8 mouse cellular contexts compared by ENCODE assay signal in genomic region chr19:6341453-6342077, GRCm38 (mm10). TPM values are rescaled to one million over a fixed set of nuclear protein-coding genes. Genes with fewer than 3 reads are reported as not detected.
DNase-seq lines count a peak whose midpoint lies in the region; ATAC-seq and TF ChIP-seq lines count a peak whose summit lies in the region.

No protein-coding gene starts in this region.

- DNase-seq in heart, adult 8-10 months (ENCODE audit: low spot score) = no peak
- DNase-seq in gastrocnemius, postnatal 4 days (ENCODE audit: low spot score in 2 of 2) = no peak
- DNase-seq in layer of hippocampus, adult 18-20 months (ENCODE audit: low spot score in 2 of 2) = no peak
- no peak for DNase-seq in right cerebral cortex, postnatal 10 days (ENCODE audit: low spot score in 2 of 2)

- peaks cover 53% of the 10 kb centered on the region for H3K4me1 ChIP-seq in heart, embryonic 15.5 days (replicated peaks)
- peaks cover 12% of the 10 kb centered on the region for H3K4me1 ChIP-seq in bone marrow, adult 2 months (ENCODE audit: control insufficient read depth, insufficient read depth, low read length)
- H3K4me1 ChIP-seq in hindbrain, embryonic 12.5 days = peaks cover 26% of the 10 kb centered on the region
- peaks cover 19% of the 10 kb centered on the region for H3K4me1 ChIP-seq in midbrain, embryonic 15.5 days

- ATAC-seq in heart, embryonic 15.5 days (replicated peaks; ENCODE audit: insufficient number of reproducible peaks, insufficient read depth, low FRiP score, low read depth) = peak; percentile 27; the same call in 1 of the 2 replicates
- ATAC-seq in hindbrain, embryonic 12.5 days (ENCODE audit: low FRiP score) = 0 out of 2 replicates have a peak, but pooled peaks have one; percentile 7
- no peak for ATAC-seq in midbrain, embryonic 15.5 days (replicated peaks)

- TF ChIP-seq CTCF in bone marrow, adult 2 months (IDR thresholded peaks at IDR 0.05; ENCODE audit: control insufficient read depth, insufficient read depth, low read length) = no peak

- H3K27ac ChIP-seq in heart, embryonic 15.5 days = peak overlapping the region; percentile 79
- peak overlapping the region; percentile 93 for H3K27ac ChIP-seq in bone marrow, adult 2 months (ENCODE audit: control insufficient read depth, insufficient read depth, low read depth, low read length, poor library complexity)
- no peak overlapping the region for H3K27ac ChIP-seq in hindbrain, embryonic 12.5 days
- peak overlapping the region; percentile 1; the same call in 1 of the 2 replicates for H3K27ac ChIP-seq in midbrain, embryonic 15.5 days

- H3K9me3 ChIP-seq in heart, embryonic 15.5 days (replicated peaks) = no peaks in the 10 kb centered on the region
- no peaks in the 10 kb centered on the region for H3K9me3 ChIP-seq in hindbrain, embryonic 12.5 days (replicated peaks)
- no peaks in the 10 kb centered on the region for H3K9me3 ChIP-seq in midbrain, embryonic 15.5 days

- peak overlapping the region; percentile 86 for H3K4me3 ChIP-seq in heart, embryonic 15.5 days
- H3K4me3 ChIP-seq in bone marrow, adult 2 months (replicated peaks; ENCODE audit: control insufficient read depth, low read depth, low read length) = peak overlapping the region; percentile 88
- peak overlapping the region; percentile 55 for H3K4me3 ChIP-seq in hindbrain, embryonic 12.5 days
- H3K4me3 ChIP-seq in midbrain, embryonic 15.5 days = peak overlapping the region; percentile 47

- H3K27me3 ChIP-seq in heart, embryonic 15.5 days = no peaks in the 10 kb centered on the region
- no peaks in the 10 kb centered on the region for H3K27me3 ChIP-seq in hindbrain, embryonic 12.5 days
- H3K27me3 ChIP-seq in midbrain, embryonic 15.5 days (replicated peaks) = 0 out of 2 replicates have a peak, but pooled peaks cover 3% of the 10 kb centered on the region

- 8% methylated on average over 23 of the region's 23 CpGs for WGBS in heart, embryonic 15.5 days
- WGBS in bone marrow, adult 2 months = 2% methylated on average over 23 of the region's 23 CpGs
- WGBS in hindbrain, embryonic 12.5 days = 15% methylated on average over 23 of the region's 23 CpGs
- WGBS in midbrain, embryonic 15.5 days = 10% methylated on average over 23 of the region's 23 CpGs

- peaks cover 54% of the 10 kb centered on the region for H3K36me3 ChIP-seq in heart, embryonic 15.5 days
- peaks cover 72% of the 10 kb centered on the region for H3K36me3 ChIP-seq in hindbrain, embryonic 12.5 days
- H3K36me3 ChIP-seq in midbrain, embryonic 15.5 days (replicated peaks) = peaks cover 52% of the 10 kb centered on the region

- TF ChIP-seq POLR2A in bone marrow, adult 2 months (IDR thresholded peaks at IDR 0.05; ENCODE audit: borderline replicate concordance, control insufficient read depth, low read depth, low read length) = no peak

- H3K9ac ChIP-seq in heart, embryonic 15.5 days = peak overlapping the region; percentile 79
- H3K9ac ChIP-seq in hindbrain, embryonic 12.5 days = peak overlapping the region; percentile 67
- H3K9ac ChIP-seq in midbrain, embryonic 15.5 days = peak overlapping the region; percentile 56

- H3K4me2 ChIP-seq in heart, embryonic 15.5 days = peak overlapping the region; percentile 98
- H3K4me2 ChIP-seq in hindbrain, embryonic 12.5 days (replicated peaks) = peak overlapping the region; percentile 77
- H3K4me2 ChIP-seq in midbrain, embryonic 15.5 days = peak overlapping the region; percentile 91

RNA-seq across cellular contexts. Expression of gene Map4k2, which starts 0.6 kb away (rescaled TPM):
- polyA plus RNA-seq in heart, embryonic 15.5 days (2015; fragmentation: Nextera tagmentation; extraction: Ambion mirVana) = 12.6 and 17.9 TPM in 2 replicates
- total RNA-seq in heart, adult 8-10 months (2022) = 10 to 100 TPM; 33.4 to 44.4 (median 34.7) TPM
- 128 and 324 TPM in 2 replicates for polyA plus RNA-seq in bone marrow, adult 2 months (2011; ENCODE audit: insufficient read depth, insufficient read length, low replicate concordance, missing spikeins)
- polyA plus RNA-seq in hindbrain, embryonic 12.5 days (2016; fragmentation: Nextera tagmentation; extraction: Ambion mirVana) = 15.0 and 16.0 TPM in 2 replicates
- 20.0 and 21.7 TPM in 2 replicates for polyA plus RNA-seq in midbrain, embryonic 15.5 days (2015; fragmentation: Nextera tagmentation; extraction: Ambion mirVana)
- total RNA-seq in gastrocnemius, postnatal 4 days (2021) = 10 to 100 TPM; 18.4 to 21.4 TPM
- total RNA-seq in layer of hippocampus, adult 18-20 months (2021) = 10 to 100 TPM; 82.2 to 89.6 TPM

RNA-seq across cellular contexts. Expression of gene Men1, which starts 6.8 kb away (rescaled TPM):
- 36.1 and 50.6 TPM in 2 replicates for polyA plus RNA-seq in heart, embryonic 15.5 days (2015; fragmentation: Nextera tagmentation; extraction: Ambion mirVana)
- total RNA-seq in heart, adult 8-10 months (2022) = 10 to 100 TPM in 3 of 4 experiments, 1 to 10 TPM in 1; 10.0 to 16.0 (median 12.3) TPM
- polyA plus RNA-seq in bone marrow, adult 2 months (2011; ENCODE audit: insufficient read depth, insufficient read length, low replicate concordance, missing spikeins) = 17.7 and 33.1 TPM in 2 replicates
- 91.5 and 95.8 TPM in 2 replicates for polyA plus RNA-seq in hindbrain, embryonic 12.5 days (2016; fragmentation: Nextera tagmentation; extraction: Ambion mirVana)
- 79.8 and 85.6 TPM in 2 replicates for polyA plus RNA-seq in midbrain, embryonic 15.5 days (2015; fragmentation: Nextera tagmentation; extraction: Ambion mirVana)
- total RNA-seq in gastrocnemius, postnatal 4 days (2021) = 10 to 100 TPM; 23.6 to 24.5 TPM
- 10 to 100 TPM; 63.0 to 71.3 TPM for total RNA-seq in layer of hippocampus, adult 18-20 months (2021)

RNA-seq across cellular contexts. Expression of gene Sf1, which starts 21.9 kb away (rescaled TPM):
- polyA plus RNA-seq in heart, embryonic 15.5 days (2015; fragmentation: Nextera tagmentation; extraction: Ambion mirVana) = 79.0 and 98.4 TPM in 2 replicates
- total RNA-seq in heart, adult 8-10 months (2022) = 100 to 1,000 TPM in 1 of 4 experiments, 10 to 100 TPM in 3; 84.3 to 103 (median 91.3) TPM
- polyA plus RNA-seq in bone marrow, adult 2 months (2011; ENCODE audit: insufficient read depth, insufficient read length, low replicate concordance, missing spikeins) = 120 and 184 TPM in 2 replicates
- 168 and 176 TPM in 2 replicates for polyA plus RNA-seq in hindbrain, embryonic 12.5 days (2016; fragmentation: Nextera tagmentation; extraction: Ambion mirVana)
- 112 and 119 TPM in 2 replicates for polyA plus RNA-seq in midbrain, embryonic 15.5 days (2015; fragmentation: Nextera tagmentation; extraction: Ambion mirVana)
- total RNA-seq in gastrocnemius, postnatal 4 days (2021) = 100 to 1,000 TPM; 150 to 183 TPM
- total RNA-seq in layer of hippocampus, adult 18-20 months (2021) = 100 to 1,000 TPM; 196 to 207 TPM

RNA-seq across cellular contexts. Expression of gene Cdc42bpg, which starts 35.3 kb away (rescaled TPM):
- 0.30 and 0.60 TPM in 2 replicates for polyA plus RNA-seq in heart, embryonic 15.5 days (2015; fragmentation: Nextera tagmentation; extraction: Ambion mirVana)
- total RNA-seq in heart, adult 8-10 months (2022) = 10 to 100 TPM; 14.7 to 17.1 (median 15.4) TPM
- 7.2 and 13.6 TPM in 2 replicates for polyA plus RNA-seq in bone marrow, adult 2 months (2011; ENCODE audit: insufficient read depth, insufficient read length, low replicate concordance, missing spikeins)
- 0.48 and 0.61 TPM in 2 replicates for polyA plus RNA-seq in hindbrain, embryonic 12.5 days (2016; fragmentation: Nextera tagmentation; extraction: Ambion mirVana)
- 0.40 and 0.47 TPM in 2 replicates for polyA plus RNA-seq in midbrain, embryonic 15.5 days (2015; fragmentation: Nextera tagmentation; extraction: Ambion mirVana)
- 1 to 10 TPM; 6.9 to 7.7 TPM for total RNA-seq in gastrocnemius, postnatal 4 days (2021)
- 1 to 10 TPM; 4.8 to 5.6 TPM for total RNA-seq in layer of hippocampus, adult 18-20 months (2021)

RNA-seq across cellular contexts. Expression of gene Pygm, which starts 42.6 kb away (rescaled TPM):
- polyA plus RNA-seq in heart, embryonic 15.5 days (2015; fragmentation: Nextera tagmentation; extraction: Ambion mirVana) = 282 and 297 TPM in 2 replicates
- 1,000 to 10,000 TPM; 1,301 to 1,379 (median 1,330) TPM for total RNA-seq in heart, adult 8-10 months (2022)
- 3.7 and 4.3 TPM in 2 replicates for polyA plus RNA-seq in bone marrow, adult 2 months (2011; ENCODE audit: insufficient read depth, insufficient read length, low replicate concordance, missing spikeins)
- polyA plus RNA-seq in hindbrain, embryonic 12.5 days (2016; fragmentation: Nextera tagmentation; extraction: Ambion mirVana) = 1.8 and 3.9 TPM in 2 replicates
- 5.9 and 9.5 TPM in 2 replicates for polyA plus RNA-seq in midbrain, embryonic 15.5 days (2015; fragmentation: Nextera tagmentation; extraction: Ambion mirVana)
- total RNA-seq in gastrocnemius, postnatal 4 days (2021) = 1,000 to 10,000 TPM; 2,079 to 2,155 TPM
- 10 to 100 TPM; 26.4 to 27.2 TPM for total RNA-seq in layer of hippocampus, adult 18-20 months (2021)
